Mouse (Mus musculus): ENCODE data around the gene H2-T23.
"Not testable (repeated sequence)": the region's sequence is repeated elsewhere in the genome, so short reads cannot be mapped to it uniquely, and the experiment has no call there.

Gene H2-T23

GRCm38 (mm10) chr17:36032351-36032875 is at the start of gene H2-T23:
H2-T23 (minus strand) TSS chr17:36032855.
- DNase-seq, result peak; percentile 99

DNA sequence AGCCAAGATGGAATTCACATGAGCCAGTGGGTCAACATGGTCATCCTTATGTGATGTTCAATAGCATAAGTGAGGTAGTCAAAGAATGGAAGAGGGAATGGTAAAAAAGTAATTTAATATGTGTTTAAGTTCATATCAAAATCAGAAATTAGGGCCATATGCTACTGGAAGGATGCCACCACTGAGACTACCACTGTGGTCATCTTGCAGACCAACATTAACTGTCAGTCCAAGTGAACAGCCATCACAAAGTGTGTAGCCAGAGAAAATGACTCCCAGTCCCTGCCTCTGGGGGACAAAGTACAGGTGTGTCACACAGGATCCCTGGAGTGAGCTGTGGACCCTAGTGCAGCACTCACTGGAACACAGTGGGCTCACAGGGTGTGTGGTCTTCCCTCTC is 49.2 kb upstream of the H2-T23 start:
- DNase-seq, result peak; percentile 61

DNA sequence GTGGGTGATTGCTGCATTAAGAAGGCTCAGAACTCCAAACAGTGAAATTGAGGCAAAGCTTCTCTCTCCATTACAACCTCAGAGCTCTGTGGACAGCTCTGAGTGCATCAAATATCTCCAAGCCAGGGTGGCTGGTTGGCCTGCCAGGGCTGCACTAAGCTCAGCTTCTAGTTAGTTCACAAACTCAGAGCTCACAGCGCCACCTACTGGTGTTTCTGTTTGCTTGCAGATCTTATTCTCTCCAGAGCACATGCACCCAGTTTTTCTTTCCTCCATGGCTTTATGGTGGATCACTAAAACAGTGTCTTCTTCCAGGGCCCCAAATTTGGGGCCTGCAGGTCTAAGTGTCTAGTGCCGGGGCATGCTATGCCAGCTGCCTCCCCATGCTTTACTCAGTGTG is 28.2 kb upstream of the H2-T23 start:
- peak; percentile 96 for DNase-seq

DNA sequence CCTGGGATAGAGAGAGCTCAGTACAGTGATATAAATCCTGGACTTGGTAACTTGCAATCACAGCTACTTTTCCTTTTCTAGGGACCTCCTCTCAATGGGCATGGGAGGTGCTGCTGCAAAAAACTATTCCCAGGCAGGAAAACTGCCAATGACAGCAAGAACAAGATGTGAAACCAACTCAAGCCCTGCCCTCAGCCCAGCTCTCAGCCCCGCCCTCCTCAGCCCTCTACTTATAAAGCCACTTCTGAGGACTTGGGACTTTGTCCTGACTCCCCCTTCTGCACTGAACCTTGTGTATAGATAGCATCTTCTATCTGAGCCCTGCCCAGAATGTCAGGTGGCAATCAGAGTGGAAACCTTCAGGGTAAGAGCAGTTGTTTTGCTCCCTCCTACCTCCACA is 25.7 kb upstream of the H2-T23 start, which contains the start of gene Gm11127:
Gene Gm11127, minus strand, starts transcription at position 10 of the 400 bp plus-strand sequence.
- peak; percentile 28 for DNase-seq

GRCm38 (mm10) chr17:36057927-36058326 is 25.3 kb upstream of the H2-T23 start:
- DNase-seq, result peak; percentile 62

DNA sequence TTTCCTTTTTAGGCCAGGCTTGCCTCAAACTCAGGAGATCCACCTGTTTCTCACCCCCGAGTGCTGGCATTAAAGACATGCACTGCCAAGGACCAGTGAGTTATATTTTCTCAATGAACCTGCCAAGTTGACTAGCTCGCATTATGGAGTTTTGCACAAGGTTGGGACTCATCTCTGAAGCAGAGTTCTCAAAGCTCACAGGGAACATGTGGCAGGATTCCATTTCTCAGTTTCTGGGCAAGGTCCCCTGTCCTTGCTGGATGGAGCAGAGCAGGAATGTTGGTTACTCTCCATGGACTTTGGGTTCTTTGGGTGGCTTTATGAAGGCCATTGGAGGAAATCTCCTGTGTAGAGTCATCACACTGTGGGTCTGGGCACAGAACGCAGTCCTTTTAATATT is 10.6 kb upstream of the H2-T23 start:
- no peak for DNase-seq

DNA sequence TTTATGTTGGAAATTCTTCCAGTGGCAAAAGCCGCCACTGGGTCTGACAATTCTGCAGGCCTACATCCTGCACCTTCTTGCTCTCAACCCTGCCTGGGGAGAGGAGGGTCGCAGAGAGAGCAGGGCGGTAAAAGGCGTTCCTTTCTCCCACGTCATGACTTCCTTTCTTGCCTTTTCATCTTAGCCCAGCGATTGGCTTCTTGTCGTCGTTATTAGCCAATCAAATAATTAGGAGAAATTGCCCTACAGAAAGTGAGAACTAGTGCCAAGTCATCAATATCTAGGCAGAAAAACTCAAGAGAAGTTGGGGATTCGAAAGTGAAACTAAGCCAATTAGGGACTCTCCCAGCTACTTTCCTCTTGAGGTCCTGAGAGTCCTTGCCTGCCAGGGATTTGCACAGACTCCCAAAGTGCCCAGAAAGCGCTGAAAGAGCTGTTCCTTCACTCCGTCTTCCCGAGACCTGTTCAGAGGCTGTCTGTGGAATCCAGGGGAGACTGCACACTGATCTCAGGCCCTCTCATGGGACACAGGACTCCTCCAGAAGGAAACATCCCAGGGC is 10.0 kb upstream of the H2-T23 start, which contains the start of the genes H2-T22 and Gm6034:
Gene H2-T22, minus strand, starts transcription at position 138 of the 560 bp plus-strand sequence.
Gene Gm6034, plus strand, starts transcription at position 352 of the 560 bp plus-strand sequence.
- DNase-seq, result peak; percentile 99

- peak; percentile 96 for DNase-seq
These were observed 9.4 kb upstream of the H2-T23 start for GRCm38 (mm10) chr17:36042055-36042454.

DNA sequence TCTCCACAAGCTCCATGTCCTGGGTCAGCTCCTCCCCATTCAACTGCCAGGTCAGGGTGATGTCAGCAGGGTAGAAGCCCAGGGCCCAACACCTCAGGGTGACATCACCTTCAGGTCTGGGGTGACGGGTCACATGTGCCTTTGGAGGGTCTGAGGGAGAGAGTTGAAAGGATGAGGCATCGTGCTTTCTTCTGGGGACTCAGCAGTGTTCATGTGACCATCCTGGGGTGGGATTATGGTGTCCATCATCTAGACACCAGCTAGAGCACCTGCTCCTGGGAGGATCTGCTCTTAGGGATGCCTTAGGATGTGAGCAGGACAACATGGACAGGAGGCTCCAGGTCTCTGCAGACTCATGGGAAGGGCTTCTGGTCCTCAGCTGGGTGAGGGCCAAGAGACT is 7.9 kb upstream of the H2-T23 start:
- peak; percentile 91 for DNase-seq

GRCm38 (mm10) chr17:36036126-36036525 is 3.5 kb upstream of the H2-T23 start:
- DNase-seq, result not testable (repeated sequence)

- DNase-seq, result peak; percentile 96
These were observed 2.5 kb upstream of the H2-T23 start for GRCm38 (mm10) chr17:36035010-36035638.

DNA sequence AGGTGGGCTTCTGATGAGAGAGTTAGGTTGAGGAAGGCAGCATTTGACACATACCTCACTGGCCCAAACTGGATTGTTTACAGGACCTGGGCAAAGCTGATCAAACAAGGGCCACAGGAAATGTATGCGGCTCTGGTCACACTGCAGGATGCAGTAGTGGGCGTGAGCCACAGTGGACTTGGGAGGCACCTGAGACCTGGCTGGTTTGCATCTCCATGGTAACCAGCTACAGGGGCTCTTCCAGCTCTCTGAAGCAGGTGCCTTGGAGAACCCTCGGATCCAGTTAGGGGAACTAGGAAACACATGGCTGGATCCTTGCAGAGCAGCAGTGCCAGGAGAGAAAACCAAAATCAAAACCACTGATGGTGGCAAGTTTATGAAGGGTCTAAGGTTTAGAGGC is 1.9 kb upstream of the H2-T23 start:
- DNase-seq, result peak; percentile 88

DNA sequence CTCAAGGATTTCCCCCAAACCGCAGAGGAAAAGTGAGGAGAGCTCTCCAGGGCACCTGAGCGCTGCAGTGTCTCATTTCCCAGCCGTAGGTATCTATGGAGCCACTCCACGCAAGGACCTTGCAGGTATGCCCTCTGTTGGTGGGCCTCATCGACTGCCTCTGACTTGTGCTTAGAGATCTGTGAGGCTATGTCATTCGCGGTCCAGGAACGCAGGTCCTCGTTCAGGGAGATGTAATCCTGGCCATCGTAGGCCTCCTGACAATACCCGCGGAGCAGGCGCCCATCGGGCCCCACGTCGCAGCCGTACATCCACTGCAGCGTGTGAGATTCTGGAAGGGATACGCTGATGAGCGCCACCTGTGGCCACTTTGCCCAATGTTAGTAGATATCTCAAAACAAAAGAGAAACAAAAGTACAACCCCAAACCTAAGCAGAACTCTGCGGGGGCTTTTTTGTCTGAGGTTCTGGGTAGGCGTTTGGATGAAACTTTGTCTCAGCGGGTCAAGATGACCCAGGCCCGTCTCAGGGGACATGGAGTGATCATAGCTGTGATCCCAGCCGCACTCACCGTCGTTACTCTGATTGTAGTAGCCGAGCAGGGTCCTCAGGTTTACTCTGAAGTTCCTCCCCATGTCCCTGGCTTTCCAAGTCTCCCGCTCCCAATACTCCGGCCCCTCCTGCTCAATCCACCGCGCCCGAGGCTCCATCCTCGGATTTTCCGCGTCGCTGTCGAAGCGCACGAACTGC is 898 bp downstream of the H2-T23 start:
- peak; percentile 97 for DNase-seq

DNA sequence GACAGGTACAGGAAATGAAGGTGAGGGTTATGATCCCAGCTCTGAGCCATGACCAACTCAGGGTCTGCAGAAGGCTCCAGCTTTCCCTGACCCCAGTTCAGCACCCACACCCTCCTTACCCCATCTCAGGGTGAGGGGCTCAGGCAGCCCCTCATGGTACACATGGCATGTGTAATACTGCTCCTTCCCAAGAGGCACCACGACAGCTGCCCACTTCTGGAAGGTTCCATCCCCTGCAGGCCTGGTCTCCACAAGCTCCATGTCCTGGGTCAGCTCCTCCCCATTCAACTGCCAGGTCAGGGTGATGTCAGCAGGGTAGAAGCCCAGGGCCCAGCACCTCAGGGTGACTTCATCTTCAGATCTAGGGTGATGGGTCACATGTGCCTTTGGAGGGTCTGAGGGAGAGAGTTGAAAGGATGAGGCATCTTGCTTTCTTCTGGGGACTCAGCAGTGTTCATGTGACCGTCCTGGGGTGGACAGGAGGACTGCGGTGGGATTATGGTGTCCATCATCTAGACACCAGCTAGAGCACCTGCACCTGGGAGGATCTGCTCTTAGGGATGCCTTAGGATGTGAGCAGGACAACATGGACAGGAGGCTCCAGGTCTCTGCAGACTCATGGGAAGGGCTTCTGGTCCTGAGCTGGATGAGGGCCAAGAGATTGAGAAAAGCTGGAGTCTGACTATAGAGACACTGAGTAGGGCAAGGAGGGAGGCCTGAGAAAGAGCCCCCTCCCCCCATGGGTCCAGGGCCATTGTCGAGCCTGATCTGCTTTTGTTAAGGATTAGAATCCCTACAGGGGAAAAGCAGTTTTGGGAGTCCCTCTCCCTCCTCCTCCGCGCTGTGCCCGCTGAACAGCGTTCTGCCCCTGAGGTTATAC is 1.7 kb downstream of the H2-T23 start:
- DNase-seq, result peak; percentile 94

DNA sequence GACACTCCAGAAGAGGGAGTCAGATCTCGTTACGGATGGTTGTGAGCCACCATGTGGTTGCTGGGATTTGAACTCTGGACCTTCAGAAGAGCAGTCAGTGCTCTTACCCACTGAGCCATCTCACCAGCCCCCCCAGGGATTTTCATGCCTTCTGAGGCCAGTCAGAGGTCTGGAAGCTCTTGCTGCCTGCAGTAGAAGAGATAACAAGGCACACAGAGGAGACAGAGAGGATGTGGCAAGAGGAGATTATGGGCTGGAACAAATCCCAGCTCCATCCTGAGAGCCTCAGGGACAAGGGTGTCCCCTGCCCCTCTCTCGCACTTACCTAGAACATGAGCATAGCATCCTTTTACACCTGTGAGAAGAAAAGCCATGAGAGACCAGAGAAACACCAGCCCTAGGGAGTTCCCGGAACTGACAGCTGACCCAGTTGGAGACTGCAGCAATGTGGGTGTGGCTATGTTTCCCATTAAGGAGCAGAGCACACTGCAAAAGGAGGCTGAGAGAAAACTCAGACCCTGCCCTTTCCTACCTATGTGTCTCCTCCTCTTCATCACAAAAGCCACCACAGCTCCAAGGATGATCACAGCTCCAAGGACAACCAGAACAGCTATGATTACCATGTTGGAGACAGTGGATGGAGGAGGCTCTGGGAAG is 2.5 kb downstream of the H2-T23 start:
- DNase-seq, result peak; percentile 94

DNA sequence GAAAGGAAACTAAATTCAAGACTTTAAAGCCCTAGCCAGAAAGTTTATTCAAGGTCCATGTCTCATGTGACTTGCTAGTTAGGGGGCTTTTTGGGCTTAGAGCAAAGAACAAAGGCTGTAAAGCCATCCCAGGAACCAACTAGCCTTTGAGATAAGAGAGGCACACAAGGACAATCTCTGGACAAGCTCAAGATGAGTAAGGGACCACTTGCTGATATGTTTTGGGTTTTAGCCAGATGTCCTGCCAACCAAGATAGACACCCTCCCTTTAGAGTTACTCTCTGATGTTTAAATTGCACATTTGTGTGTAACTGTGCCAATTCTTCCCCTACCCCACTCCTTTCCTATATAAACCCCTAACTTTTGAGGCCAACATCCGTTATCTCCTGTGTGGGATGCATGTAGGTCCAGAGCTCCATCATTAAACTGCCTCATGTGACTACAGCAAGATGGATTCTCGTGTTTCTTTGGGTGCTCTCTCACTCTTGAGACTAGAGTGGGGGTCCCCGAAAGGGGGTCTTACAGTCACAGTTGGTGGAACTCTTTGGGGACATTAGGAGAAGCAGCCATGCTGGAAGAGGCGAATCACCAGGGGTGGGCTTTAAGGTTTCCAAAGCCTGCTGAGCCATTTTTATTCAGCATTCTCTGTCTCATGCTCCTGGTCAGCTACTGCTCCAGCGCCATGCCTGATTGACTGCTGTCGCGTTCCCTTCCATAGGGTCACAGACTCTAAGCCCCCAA is 3.6 kb downstream of the H2-T23 start:
- DNase-seq, result peak; percentile 87

GRCm38 (mm10) chr17:36027663-36028062 is 5.0 kb downstream of the H2-T23 start:
- peak; percentile 80 for DNase-seq

DNA sequence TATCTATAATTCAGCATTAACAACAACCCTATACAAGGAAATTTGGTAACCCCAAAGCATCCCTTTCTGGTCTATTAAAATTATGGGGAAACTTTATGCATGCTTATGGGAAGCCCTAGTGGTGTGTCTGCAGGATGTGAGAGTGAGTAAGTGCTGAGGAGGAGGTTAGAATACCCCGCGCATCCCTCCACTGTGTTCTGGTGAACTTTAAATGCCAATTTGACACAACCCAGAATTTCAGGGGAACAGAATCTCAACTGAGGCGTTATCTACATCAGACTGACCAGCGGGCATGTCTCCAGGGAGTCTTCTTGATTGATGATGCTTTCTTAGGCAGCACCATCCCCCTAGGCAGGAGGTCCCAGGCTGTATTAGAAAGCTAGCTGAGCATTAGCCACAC is 6.8 kb downstream of the H2-T23 start:
- DNase-seq, result peak; percentile 82

DNA sequence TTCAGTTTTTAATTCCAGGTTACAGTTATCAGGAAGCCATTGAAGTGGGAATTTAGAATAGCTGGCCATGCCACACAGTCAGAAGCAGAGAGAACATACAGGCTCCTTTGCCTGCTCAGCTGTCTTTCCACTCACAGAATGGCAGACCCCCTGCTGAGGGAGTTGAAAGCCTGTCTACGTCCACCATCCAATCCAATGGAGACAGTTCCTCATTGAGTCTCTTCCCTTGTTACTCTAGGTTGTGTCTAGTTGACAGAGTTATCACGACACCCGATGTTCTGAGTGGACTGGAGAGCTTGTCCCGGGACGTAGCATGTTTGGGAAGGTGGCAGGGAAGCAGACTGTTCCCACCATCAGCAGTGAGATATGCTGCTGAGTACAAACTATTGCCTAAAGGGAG is 7.5 kb downstream of the H2-T23 start:
- DNase-seq, result peak; percentile 87

DNA sequence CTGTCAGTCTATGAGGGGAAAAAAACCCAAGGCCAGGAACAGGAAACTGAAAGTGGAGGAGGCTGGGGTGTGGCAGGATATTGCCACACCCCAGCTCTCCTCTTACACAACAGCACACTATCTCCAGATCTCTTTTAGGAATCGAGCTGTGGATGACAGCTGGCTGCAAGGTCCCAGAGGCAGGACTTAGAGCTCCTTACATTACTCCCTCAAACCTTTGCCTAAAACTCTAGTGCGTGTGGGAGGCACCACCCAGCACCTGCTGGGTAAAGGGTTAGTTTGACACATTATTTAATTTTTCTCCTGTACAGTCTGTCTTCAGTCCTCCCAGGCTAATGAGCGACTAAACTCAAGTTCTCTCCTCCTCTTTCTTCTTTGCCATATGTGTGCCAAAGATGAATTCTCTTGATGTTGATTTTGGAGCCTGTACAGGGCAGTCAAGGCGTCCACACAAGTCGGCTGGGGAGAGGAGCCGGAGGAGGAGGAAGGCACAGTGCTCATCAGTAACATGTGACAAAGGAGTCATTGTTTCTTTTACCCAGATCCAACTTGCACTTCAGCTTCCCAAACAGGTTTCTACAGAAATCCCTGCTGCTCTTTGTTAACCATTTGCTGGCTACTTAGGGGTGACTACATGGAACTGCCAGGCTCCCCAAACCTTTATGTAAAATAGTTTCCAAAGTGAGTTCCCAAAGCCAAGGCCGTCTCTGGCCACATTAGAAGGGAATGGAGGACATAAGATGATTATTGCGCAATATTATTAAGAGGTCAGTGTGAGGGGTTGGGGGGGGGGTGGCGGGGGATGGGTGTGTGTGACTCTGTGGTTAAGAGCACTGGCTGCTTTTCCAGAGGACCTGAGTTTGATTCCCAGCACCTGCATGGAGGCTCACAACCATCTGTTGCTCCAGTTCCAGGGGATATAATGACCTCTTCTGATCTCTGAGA is 8.7 kb downstream of the H2-T23 start:
- DNase-seq, result peak; percentile 97
